22 mouse cellular contexts compared by ENCODE assay signal in the genomic region with DNA sequence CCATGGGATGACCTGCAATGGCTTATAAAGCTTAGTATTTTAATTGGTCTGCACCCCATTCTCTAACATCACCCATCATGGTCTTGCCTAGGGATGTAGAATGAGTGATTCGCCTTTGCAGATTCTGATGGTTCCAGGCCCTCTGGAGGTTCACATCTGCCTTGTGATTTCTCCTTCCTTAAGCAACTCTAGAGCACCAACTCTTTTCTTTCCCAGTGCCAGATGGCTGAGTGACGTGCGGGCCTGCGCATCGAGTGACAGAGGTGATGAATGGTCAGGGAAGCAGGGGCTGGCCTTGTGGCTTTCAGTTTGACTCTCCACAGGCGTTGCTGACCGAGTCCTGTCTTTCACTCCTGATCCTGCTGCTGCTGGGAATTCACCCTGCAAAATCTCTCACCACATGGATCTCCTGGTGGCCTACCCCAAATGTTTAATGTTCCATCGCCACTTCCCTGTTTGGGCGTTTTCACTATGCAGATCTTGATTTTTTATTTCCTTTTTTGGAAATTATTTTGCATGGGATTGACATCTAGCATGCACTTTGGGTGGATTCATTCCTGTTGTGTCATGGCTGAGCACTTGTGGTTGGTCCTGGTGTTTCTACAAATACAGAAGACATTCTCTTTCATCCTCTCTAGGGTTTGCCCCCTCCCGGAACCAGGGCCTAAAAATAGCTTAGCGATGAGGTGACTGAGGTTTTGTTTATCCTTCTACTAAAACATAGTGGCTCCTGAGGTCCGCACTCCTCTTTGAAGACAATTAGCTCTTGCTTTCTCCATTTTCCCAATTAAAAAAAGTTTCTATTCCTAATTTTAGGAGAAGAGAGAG. TPM values are rescaled to one million over a fixed set of nuclear protein-coding genes. Genes with fewer than 3 reads are reported as not detected.
"Had no signal": no experiment of that assay in that cellular context is flagged by ENCODE, and none has a peak within 500 bp of the region (broad histone marks: within the 10 kb centered on the region; RNA-seq: fewer than 3 reads in every experiment).

No protein-coding gene starts in this region.

- H3K27me3 ChIP-seq: midbrain, embryonic 12.5 days; neural tube, embryonic 13.5 days; neural tube, embryonic 15.5 days; stomach, embryonic 15.5 days had no signal

- H3K4me1 ChIP-seq: midbrain, embryonic 10.5 days; midbrain, embryonic 12.5 days; neural tube, embryonic 13.5 days; neural tube, embryonic 15.5 days; stomach, embryonic 15.5 days had no signal

- ATAC-seq: midbrain, embryonic 16.5 days had no signal

- H3K9ac ChIP-seq: lung, embryonic 14.5 days; midbrain, embryonic 12.5 days; neural tube, embryonic 13.5 days; neural tube, embryonic 15.5 days; stomach, embryonic 15.5 days had no signal

- DNase-seq: lung, adult 18-20 months; lung, embryonic 14.5 days; lung, postnatal 10 days; lung, postnatal 4 days; midbrain, embryonic 14.5 days; right cerebral cortex, postnatal 14 days; thymus, adult 2 months; thymus, postnatal 25 days; thymus, postnatal 4 days had no signal

- H3K4me2 ChIP-seq: lung, embryonic 14.5 days; midbrain, embryonic 12.5 days; neural tube, embryonic 13.5 days; neural tube, embryonic 15.5 days; stomach, embryonic 15.5 days had no signal

- H3K4me3 ChIP-seq: midbrain, embryonic 10.5 days; midbrain, embryonic 12.5 days; myocyte; neural tube, embryonic 13.5 days; neural tube, embryonic 15.5 days; stomach, embryonic 15.5 days had no signal

- H3K9me3 ChIP-seq: midbrain, embryonic 12.5 days; stomach, embryonic 15.5 days had no signal

- H3K36me3 ChIP-seq: midbrain, embryonic 10.5 days; midbrain, embryonic 12.5 days; neural tube, embryonic 13.5 days; neural tube, embryonic 15.5 days; stomach, embryonic 15.5 days had no signal

- H3K27ac ChIP-seq: midbrain, embryonic 10.5 days; midbrain, embryonic 12.5 days; neural tube, embryonic 13.5 days; neural tube, embryonic 15.5 days; stomach, embryonic 15.5 days; stomach, postnatal 0 days had no signal

RNA-seq across cellular contexts. Expression of a gene that starts 27.1 kb away (rescaled TPM):
- polyA plus RNA-seq: lung, embryonic 14.5 days; lung, embryonic 16.5 days; midbrain, embryonic 10.5 days; midbrain, embryonic 12.5 days; midbrain, embryonic 14.5 days; midbrain, embryonic 16.5 days; myocyte; neural tube, embryonic 11.5 days; neural tube, embryonic 13.5 days; neural tube, embryonic 15.5 days; spleen, adult 2 months; stomach, embryonic 15.5 days; stomach, postnatal 0 days; testis, adult 2 months; thymus, adult 2 months; urinary bladder, adult 2 months had no signal

RNA-seq across cellular contexts. Expression of a gene that starts 44.7 kb away (rescaled TPM):
- polyA plus RNA-seq: midbrain, embryonic 10.5 days; midbrain, embryonic 12.5 days; midbrain, embryonic 14.5 days; midbrain, embryonic 16.5 days; myocyte; neural tube, embryonic 11.5 days; neural tube, embryonic 13.5 days; neural tube, embryonic 15.5 days; spleen, adult 2 months; stomach, postnatal 0 days; testis, adult 2 months; urinary bladder, adult 2 months had no signal
